Mouse (Mus musculus): Measurements from ENCODE around the gene Gid4. TPM values are rescaled to one million over a fixed set of nuclear protein-coding genes. Genes with fewer than 3 reads are reported as not detected.

Gid4 gene
- polyA plus RNA-seq, 1 experiment from 2014 or later = 28.6 TPM

GRCm38 (mm10) chr11:60385946-60386345 lies 31.0 kb upstream of the Gid4 start:
- Histone ChIP-seq H3K9me3 (ENCODE audit: control insufficient read depth, low read length) (no peaks in the 10 kb centered on the region), H3K4me1 (ENCODE audit: control insufficient read depth, insufficient read depth, low read length) (peaks cover 7% of the 10 kb centered on the region), H3K4me3 (ENCODE audit: low read depth, low read length) (no peak overlapping the region), H3K27me3 (ENCODE audit: control insufficient read depth, insufficient read depth, low read length) (no peaks in the 10 kb centered on the region), H3K36me3 (ENCODE audit: control insufficient read depth, insufficient read depth, low read length) (no peaks in the 10 kb centered on the region), H3K9ac (ENCODE audit: low read length) (no peak overlapping the region), H3K27ac (replicated peaks; ENCODE audit: low read depth, low read length) (no peak overlapping the region), H3K4me2 (ENCODE audit: low read depth, severe bottlenecking) (no peak overlapping the region)
- DNase-seq (ENCODE audit: low spot score) = no peak
- WGBS = 88% methylated on average over 5 of the region's 5 CpGs
- no peak for ATAC-seq (ENCODE audit: insufficient number of reproducible peaks, low FRiP score, low TSS enrichment, low read depth)

GRCm38 (mm10) chr11:60387944-60388343 lies 29.0 kb upstream of the Gid4 start:
- Histone ChIP-seq H3K27me3 (ENCODE audit: control insufficient read depth, insufficient read depth, low read length) (no peaks in the 10 kb centered on the region), H3K27ac (replicated peaks; ENCODE audit: low read depth, low read length) (no peak overlapping the region), H3K4me1 (ENCODE audit: control insufficient read depth, insufficient read depth, low read length) (peaks cover 7% of the 10 kb centered on the region), H3K4me2 (ENCODE audit: low read depth, severe bottlenecking) (no peak overlapping the region), H3K9me3 (ENCODE audit: control insufficient read depth, low read length) (no peaks in the 10 kb centered on the region), H3K9ac (ENCODE audit: low read length) (no peak overlapping the region), H3K4me3 (ENCODE audit: low read depth, low read length) (no peak overlapping the region), H3K36me3 (ENCODE audit: control insufficient read depth, insufficient read depth, low read length) (no peaks in the 10 kb centered on the region)
- 85% methylated on average over 2 of the region's 2 CpGs for WGBS
- ATAC-seq (ENCODE audit: insufficient number of reproducible peaks, low FRiP score, low TSS enrichment, low read depth) = no peak
- DNase-seq (ENCODE audit: low spot score) = no peak

- H3K4me2 ChIP-seq (ENCODE audit: low read depth, severe bottlenecking) = no peak overlapping the region
- DNase-seq (ENCODE audit: low spot score) (no peak), ATAC-seq (ENCODE audit: insufficient number of reproducible peaks, low FRiP score, low TSS enrichment, low read depth) (no peak)
- whole genome bisulfite sequencing = 86% methylated on average over 6 of the region's 6 CpGs
- H3K4me3 ChIP-seq (ENCODE audit: low read depth, low read length) = no peak overlapping the region
- H3K9me3 ChIP-seq (ENCODE audit: control insufficient read depth, low read length) = no peaks in the 10 kb centered on the region
- H3K27ac ChIP-seq (replicated peaks; ENCODE audit: low read depth, low read length) = no peak overlapping the region
- no peaks in the 10 kb centered on the region for H3K27me3 ChIP-seq (ENCODE audit: control insufficient read depth, insufficient read depth, low read length)
- no peaks in the 10 kb centered on the region for H3K36me3 ChIP-seq (ENCODE audit: control insufficient read depth, insufficient read depth, low read length)
- no peak overlapping the region for H3K9ac ChIP-seq (ENCODE audit: low read length)
- H3K4me1 ChIP-seq (ENCODE audit: control insufficient read depth, insufficient read depth, low read length) = no peaks in the 10 kb centered on the region
These were observed 25.6 kb upstream of the Gid4 start for GRCm38 (mm10) chr11:60391346-60391745.

GRCm38 (mm10) chr11:60396546-60396945 lies 20.4 kb upstream of the Gid4 start:
- H3K4me2 ChIP-seq (ENCODE audit: low read depth, severe bottlenecking) = no peak overlapping the region
- no peaks in the 10 kb centered on the region for H3K4me1 ChIP-seq (ENCODE audit: control insufficient read depth, insufficient read depth, low read length)
- peaks cover 7% of the 10 kb centered on the region for H3K36me3 ChIP-seq (ENCODE audit: control insufficient read depth, insufficient read depth, low read length)
- 80% methylated on average over 6 of the region's 6 CpGs for WGBS
- H3K9ac ChIP-seq (ENCODE audit: low read length) = no peak overlapping the region
- H3K27me3 ChIP-seq (ENCODE audit: control insufficient read depth, insufficient read depth, low read length) = no peaks in the 10 kb centered on the region
- no peak overlapping the region for H3K4me3 ChIP-seq (ENCODE audit: low read depth, low read length)
- H3K27ac ChIP-seq (replicated peaks; ENCODE audit: low read depth, low read length) = no peak overlapping the region
- no peak for ATAC-seq (ENCODE audit: insufficient number of reproducible peaks, low FRiP score, low TSS enrichment, low read depth)
- DNase-seq (ENCODE audit: low spot score) = no peak
- H3K9me3 ChIP-seq (ENCODE audit: control insufficient read depth, low read length) = no peaks in the 10 kb centered on the region

GRCm38 (mm10) chr11:60397172-60397571 lies 19.8 kb upstream of the Gid4 start:
- Histone ChIP-seq H3K9ac (ENCODE audit: low read length) (no peak overlapping the region), H3K9me3 (ENCODE audit: control insufficient read depth, low read length) (no peaks in the 10 kb centered on the region), H3K4me3 (ENCODE audit: low read depth, low read length) (no peak overlapping the region), H3K4me2 (ENCODE audit: low read depth, severe bottlenecking) (no peak overlapping the region), H3K4me1 (ENCODE audit: control insufficient read depth, insufficient read depth, low read length) (no peaks in the 10 kb centered on the region), H3K27ac (replicated peaks; ENCODE audit: low read depth, low read length) (no peak overlapping the region), H3K27me3 (ENCODE audit: control insufficient read depth, insufficient read depth, low read length) (no peaks in the 10 kb centered on the region), H3K36me3 (ENCODE audit: control insufficient read depth, insufficient read depth, low read length) (peaks cover 7% of the 10 kb centered on the region)
- ATAC-seq (ENCODE audit: insufficient number of reproducible peaks, low FRiP score, low TSS enrichment, low read depth) = no peak
- DNase-seq (ENCODE audit: low spot score) = no peak
- WGBS = 92% methylated on average over 2 of the region's 2 CpGs

GRCm38 (mm10) chr11:60406606-60407005 lies 10.3 kb upstream of the Gid4 start:
- no peak overlapping the region for H3K27ac ChIP-seq (replicated peaks; ENCODE audit: low read depth, low read length)
- DNase-seq (ENCODE audit: low spot score) (no peak), ATAC-seq (ENCODE audit: insufficient number of reproducible peaks, low FRiP score, low TSS enrichment, low read depth) (no peak)
- H3K9ac ChIP-seq (ENCODE audit: low read length) = no peak overlapping the region
- H3K4me3 ChIP-seq (ENCODE audit: low read depth, low read length) = no peak overlapping the region
- 97% methylated on average over 1 of the region's 1 CpGs for WGBS
- peaks cover 5% of the 10 kb centered on the region; the same call in 1 of the 2 replicates for H3K36me3 ChIP-seq (ENCODE audit: control insufficient read depth, insufficient read depth, low read length)
- no peaks in the 10 kb centered on the region for H3K27me3 ChIP-seq (ENCODE audit: control insufficient read depth, insufficient read depth, low read length)
- H3K4me1 ChIP-seq (ENCODE audit: control insufficient read depth, insufficient read depth, low read length) = no peaks in the 10 kb centered on the region
- H3K9me3 ChIP-seq (ENCODE audit: control insufficient read depth, low read length) = no peaks in the 10 kb centered on the region
- no peak overlapping the region for H3K4me2 ChIP-seq (ENCODE audit: low read depth, severe bottlenecking)

- peak; percentile 69 for DNase-seq (ENCODE audit: low spot score)
- H3K9ac ChIP-seq (ENCODE audit: low read length) = no peak overlapping the region
- no peak overlapping the region for H3K27ac ChIP-seq (replicated peaks; ENCODE audit: low read depth, low read length)
- no peaks in the 10 kb centered on the region for H3K9me3 ChIP-seq (ENCODE audit: control insufficient read depth, low read length)
- no peak for ATAC-seq (ENCODE audit: insufficient number of reproducible peaks, low FRiP score, low TSS enrichment, low read depth)
- H3K4me1 ChIP-seq (ENCODE audit: control insufficient read depth, insufficient read depth, low read length) = peaks cover 5% of the 10 kb centered on the region
- H3K4me2 ChIP-seq (ENCODE audit: low read depth, severe bottlenecking) = no peak overlapping the region
- 17% methylated on average over 3 of the region's 3 CpGs for whole genome bisulfite sequencing
- no peaks in the 10 kb centered on the region for H3K36me3 ChIP-seq (ENCODE audit: control insufficient read depth, insufficient read depth, low read length)
- H3K4me3 ChIP-seq (ENCODE audit: low read depth, low read length) = no peak overlapping the region
- no peaks in the 10 kb centered on the region for H3K27me3 ChIP-seq (ENCODE audit: control insufficient read depth, insufficient read depth, low read length)
These were observed 4.8 kb upstream of the Gid4 start for GRCm38 (mm10) chr11:60412173-60412572.

- H3K36me3 ChIP-seq (ENCODE audit: control insufficient read depth, insufficient read depth, low read length) = no peaks in the 10 kb centered on the region
- no peak overlapping the region for H3K9ac ChIP-seq (ENCODE audit: low read length)
- 90% methylated on average over 2 of the region's 2 CpGs for WGBS
- H3K27me3 ChIP-seq (ENCODE audit: control insufficient read depth, insufficient read depth, low read length) = no peaks in the 10 kb centered on the region
- ATAC-seq (ENCODE audit: insufficient number of reproducible peaks, low FRiP score, low TSS enrichment, low read depth) (no peak), DNase-seq (ENCODE audit: low spot score) (no peak)
- H3K4me2 ChIP-seq (ENCODE audit: low read depth, severe bottlenecking) = no peak overlapping the region
- H3K27ac ChIP-seq (replicated peaks; ENCODE audit: low read depth, low read length) = no peak overlapping the region
- H3K4me3 ChIP-seq (ENCODE audit: low read depth, low read length) = no peak overlapping the region
- peaks cover 5% of the 10 kb centered on the region for H3K4me1 ChIP-seq (ENCODE audit: control insufficient read depth, insufficient read depth, low read length)
- H3K9me3 ChIP-seq (ENCODE audit: control insufficient read depth, low read length) = no peaks in the 10 kb centered on the region
These were observed 4.0 kb upstream of the Gid4 start for GRCm38 (mm10) chr11:60412921-60413320.

- H3K4me1 ChIP-seq (ENCODE audit: control insufficient read depth, insufficient read depth, low read length) = peaks cover 10% of the 10 kb centered on the region
- H3K27ac ChIP-seq (replicated peaks; ENCODE audit: low read depth, low read length) = no peak overlapping the region; the same call in 1 of the 2 replicates
- no peaks in the 10 kb centered on the region for H3K27me3 ChIP-seq (ENCODE audit: control insufficient read depth, insufficient read depth, low read length)
- no peak for DNase-seq (ENCODE audit: low spot score)
- ATAC-seq (ENCODE audit: insufficient number of reproducible peaks, low FRiP score, low TSS enrichment, low read depth) = peak; percentile 42
- H3K4me3 ChIP-seq (ENCODE audit: low read depth, low read length) = peak overlapping the region; percentile 76
- H3K4me2 ChIP-seq (ENCODE audit: low read depth, severe bottlenecking) = peak overlapping the region; percentile 71
- H3K9ac ChIP-seq (ENCODE audit: low read length) = peak overlapping the region; percentile 75
- no peaks in the 10 kb centered on the region for H3K9me3 ChIP-seq (ENCODE audit: control insufficient read depth, low read length)
- WGBS = 0% methylated on average over 21 of the region's 21 CpGs
- H3K36me3 ChIP-seq (ENCODE audit: control insufficient read depth, insufficient read depth, low read length) = no peaks in the 10 kb centered on the region
These were observed 369 bp upstream of the Gid4 start for GRCm38 (mm10) chr11:60416590-60416962.

All from limb, embryonic 11.5 days (tissue).